Mouse (Mus musculus) telencephalon, adult 2 months (tissue): ENCODE measurements at regions not wholly inside any gene's neighbourhood (a gene's known extent, or its start where the extent isn't known, plus 50 kb on each side); places are given as distances from the start of the nearest gene placed in this dataset.
A peak's percentile ranks its signal among the peaks of the same experiment; 100 is the strongest.

Experiments
- DNase-seq: peaks from one replicate; pipeline ENCODE4 v3.0.0-alpha.2; 2011; ENCODE audit warnings: low read depth, low spot score

DNA sequence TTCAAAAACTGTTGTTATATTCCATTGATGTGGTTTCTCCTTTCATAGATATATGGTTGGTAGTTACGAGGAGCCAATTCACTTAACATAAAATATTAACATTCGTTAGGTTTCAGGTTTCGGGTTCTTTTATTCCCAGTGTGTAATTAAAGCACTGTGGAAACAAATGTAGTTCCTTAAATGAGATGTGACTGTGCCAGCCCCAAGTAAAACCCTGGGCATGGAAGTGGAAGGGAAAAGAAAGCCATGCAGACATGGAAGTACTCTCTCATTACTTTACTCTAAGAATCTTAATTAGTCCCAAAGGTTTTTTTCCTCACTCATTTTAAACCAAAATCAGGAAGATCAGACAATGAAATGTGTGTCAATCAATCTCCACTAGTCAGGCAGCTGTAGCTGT is 784.9 kb upstream of the Apob start:
- no peak for DNase-seq

DNA sequence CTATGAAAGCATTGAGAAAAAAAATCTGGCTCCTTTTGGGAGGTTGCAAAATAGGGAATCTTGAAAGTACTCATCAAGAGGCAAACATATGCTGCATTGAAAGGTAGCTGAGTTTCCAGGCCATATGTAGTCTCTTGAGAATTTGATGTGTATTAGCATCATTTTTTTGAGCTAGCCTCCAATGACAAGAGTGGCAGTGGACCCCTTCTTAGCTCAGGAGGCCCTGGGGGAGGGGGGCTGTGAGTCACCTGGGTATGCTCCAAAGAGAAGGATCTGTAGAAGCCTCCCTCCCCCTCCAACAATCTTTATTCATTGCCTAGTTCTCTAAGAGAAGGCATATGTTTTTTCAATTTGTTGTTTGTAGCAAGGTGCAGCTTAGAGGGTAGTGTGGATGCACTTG is 779.4 kb upstream of the Apob start:
- no peak for DNase-seq

DNA sequence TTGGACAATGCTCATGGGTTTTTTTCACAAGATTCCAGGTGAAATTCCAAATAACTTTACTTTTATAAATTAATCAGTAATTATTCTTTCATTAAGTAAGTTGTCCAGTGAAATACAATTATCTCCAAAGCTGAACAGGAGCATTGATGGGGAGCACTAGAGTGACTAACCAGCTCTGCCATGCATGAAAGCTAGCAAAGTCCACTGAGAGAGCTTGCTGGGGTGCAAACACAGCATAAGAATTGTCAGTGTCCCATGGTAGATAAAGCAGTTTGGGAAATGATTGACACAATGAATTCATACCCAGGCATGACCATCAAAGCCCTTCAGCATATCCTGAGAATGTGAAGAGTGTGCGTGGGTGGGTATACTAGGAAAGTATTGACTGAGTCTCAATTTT is 776.6 kb upstream of the Apob start:
- no peak for DNase-seq

DNA sequence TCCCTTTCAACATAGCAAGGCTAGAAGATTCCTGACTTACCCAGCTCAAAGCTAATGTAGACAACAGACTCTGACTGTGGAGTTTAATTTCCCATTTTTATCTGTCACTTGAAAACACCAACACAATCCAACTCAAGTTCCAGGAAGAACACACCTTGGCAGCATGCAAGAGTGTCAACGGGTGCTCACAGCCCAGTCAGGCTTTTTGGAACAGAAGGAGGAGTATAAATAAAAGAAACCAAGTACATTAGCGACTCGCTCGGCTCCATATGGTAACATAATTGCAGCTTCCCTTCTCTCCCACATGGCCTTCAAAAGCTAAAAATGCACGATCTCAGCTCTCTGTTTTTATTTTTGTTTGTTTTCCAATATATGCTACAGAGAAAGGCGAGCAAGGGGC is 761.8 kb upstream of the Apob start:
- peak; percentile 74 for DNase-seq

DNA sequence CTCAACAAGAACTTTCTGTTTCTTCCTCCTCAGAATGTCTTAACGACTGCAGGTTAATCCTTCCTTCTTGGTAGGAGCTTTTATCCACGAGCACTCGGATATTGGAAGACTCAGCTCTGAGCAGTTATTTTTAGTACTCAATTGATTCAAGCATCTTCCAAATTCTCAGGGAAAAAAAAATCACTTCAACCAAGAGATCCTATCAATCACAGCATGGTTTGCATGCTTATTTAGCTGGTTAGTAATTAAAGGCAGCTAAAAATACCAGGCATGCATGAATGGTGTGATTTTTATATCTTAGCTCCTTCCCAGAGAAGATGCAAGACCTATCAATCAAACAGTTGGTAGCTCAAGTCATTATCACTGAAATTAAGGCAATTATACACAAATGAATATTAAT is 759.9 kb upstream of the Apob start:
- DNase-seq: peak; percentile 33

DNA sequence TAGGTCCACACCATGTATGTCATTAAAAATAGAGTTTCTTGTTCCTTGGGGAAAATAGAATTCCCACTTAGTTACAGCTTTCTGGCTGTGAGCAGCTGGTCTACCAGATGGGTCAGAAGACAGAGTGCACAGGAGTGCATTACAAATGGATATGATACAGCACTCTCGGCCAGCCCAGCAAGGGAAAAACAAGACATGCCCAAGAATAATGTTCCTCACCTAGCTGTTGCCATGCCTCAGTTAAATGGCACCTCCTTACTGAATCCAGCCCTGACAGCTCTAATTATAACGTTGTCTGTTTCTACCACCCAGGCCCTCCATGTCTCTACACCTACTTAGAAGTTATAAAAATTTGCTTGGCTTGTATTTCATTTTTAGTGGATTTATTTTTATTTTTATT is 749.3 kb upstream of the Apob start:
- DNase-seq: peak; percentile 65

DNA sequence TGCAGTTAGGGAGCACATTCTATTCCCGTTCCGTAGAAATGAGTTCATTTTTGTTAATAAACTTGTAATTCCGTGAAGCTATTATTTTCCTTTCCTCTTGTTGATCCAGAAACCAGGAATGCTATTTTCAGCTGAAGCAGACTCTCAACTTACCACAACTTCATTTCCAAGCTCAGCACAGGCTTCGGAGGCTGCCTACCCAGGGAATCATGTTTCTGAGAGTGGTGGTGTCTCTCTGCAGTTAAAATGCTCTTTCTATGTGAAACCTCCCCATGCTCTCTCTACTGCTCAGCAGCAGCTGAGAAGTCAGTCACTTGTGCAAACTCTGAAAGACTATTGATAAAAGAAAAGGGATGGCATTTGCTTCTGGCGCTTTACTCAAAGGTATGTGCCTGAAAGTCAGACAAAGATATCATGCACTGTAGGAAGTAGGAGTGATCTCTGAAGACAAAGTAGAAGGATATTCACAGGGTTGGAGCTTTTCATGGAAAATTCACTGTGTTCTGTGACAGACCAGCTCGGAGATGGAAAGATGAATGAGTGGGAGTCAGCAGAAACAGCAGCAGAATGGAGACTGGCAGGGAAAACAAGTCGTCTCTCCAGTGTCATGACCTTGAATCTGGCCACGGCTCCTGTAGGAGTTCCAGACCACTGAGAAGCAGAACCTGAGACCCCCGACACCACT is 748.8 kb upstream of the Apob start:
- DNase-seq: peak; percentile 64

DNA sequence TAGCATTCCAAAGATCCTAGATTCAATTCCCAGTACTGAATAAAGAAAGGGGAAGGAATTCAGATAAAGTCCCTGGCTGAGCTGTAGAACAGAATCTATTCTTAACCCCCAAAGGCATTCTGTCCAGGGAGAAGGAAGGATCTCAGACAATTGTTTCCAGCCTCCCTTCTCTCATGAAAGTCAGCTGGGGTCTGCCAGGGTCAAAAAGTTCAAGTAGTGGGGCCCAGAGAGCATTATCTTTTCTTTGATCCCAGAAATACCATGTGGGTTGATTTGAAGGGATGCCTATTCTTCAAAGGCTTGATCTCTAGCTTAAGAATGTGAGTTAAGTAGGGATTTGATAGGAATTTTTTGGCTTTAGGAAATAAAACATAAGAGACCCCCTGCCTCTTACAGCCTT is 727.1 kb upstream of the Apob start:
- no peak for DNase-seq

DNA sequence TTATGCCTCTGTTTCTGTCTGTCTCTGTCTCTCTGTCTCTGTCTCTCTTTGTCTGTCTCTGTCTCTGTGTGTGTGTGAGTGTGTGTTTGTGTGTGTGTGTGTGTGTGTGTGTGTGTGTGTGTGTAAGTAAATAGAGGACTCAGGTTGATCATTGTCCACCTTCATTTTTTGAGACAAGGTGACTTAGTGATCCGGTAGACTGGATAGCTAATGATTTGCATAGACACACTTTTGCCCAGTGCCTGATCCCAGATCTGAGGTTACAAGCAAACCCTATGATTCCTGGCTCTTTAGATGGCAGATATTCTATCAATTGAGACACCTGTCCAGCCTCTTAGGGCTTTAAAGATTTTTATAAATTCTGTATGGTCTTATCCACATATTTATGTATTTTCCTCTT is 706.9 kb upstream of the Apob start:
- no peak for DNase-seq

DNA sequence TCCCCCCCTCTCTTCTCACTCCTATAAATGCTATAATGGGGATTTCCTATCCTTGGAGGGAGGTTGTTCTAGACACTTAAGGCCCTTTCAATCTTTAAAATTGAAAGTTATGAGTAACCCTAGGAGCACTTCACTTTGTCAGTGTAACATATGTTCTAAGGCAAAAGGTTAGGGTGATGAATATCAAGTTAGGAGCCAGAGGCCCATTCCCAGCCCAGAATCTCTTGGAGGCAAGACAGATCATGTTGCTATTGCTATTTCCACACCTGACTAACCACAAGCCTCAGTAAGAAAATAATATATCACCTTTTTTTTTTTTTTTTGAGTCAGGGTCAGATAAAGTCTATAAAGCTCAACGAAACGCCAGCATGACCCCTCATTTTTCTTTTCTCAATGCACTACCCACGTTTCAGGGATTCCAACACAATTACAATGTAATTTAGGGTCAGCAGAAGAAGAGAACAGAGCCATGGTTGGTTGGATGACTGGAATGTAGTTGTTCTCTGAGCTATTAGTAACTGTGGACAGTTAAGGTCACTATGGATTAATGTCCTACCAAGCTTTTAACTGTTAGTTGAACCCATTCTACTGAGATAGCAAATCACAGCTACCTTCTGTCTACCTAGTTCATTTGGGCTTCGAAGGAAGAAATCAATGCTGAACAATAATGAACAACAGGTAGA is 693.0 kb upstream of the Apob start:
- no peak for DNase-seq

DNA sequence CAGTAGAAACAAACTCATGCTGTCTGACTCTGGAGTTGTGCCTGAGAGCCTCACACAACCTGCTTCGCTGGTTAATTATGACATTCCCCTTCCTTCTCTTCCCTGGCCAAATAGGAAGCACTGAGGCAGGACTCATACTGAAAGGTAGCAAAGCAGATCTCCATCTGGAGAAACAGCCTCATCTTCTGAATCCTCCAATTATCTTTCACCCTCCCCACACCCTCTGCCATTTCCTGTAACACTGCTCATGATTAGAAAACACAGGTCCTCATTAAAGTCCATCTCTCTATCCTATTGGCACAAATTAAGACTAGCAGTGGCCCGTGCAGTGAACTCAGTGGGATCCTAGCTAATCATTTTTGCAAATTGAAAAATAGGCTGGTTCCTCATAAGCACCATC is 685.9 kb upstream of the Apob start:
- no peak for DNase-seq

DNA sequence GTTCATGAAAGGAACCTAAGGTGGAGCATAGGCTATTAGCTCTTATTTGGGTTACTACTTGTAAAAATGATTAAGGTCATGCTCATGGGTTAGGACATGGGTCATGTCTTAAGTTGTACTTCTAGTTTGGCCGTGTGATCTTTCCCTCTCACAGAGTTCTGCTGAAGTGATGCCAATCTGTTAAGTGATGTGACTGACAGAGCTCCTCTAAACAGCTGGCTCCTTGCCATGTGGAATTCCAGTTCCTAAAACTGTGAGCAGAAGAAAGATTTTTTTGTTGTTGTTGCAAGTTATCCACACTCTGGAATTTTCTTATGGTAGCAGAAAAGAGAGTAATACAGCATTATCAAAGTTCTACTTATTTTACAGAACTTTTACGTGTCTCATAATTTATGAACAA is 680.4 kb upstream of the Apob start:
- no peak for DNase-seq

DNA sequence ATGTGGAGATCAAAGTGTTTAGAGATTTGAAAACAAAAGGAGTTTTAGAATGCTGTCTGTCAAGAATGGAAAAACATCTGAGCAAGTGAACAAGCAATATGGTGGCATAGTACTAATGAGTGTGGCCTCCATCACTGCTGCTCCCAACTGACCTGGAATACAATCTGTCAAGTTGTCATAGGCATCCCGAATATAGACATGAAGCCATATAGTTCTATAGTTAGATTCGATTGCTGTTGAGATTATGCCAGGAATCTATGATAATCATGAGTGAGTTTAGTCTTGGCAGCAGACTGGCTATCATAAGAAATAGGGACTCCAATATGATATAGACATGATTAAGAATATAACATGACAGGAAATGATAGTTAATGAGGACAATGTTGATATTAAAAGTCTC is 656.0 kb upstream of the Apob start:
- no peak for DNase-seq

DNA sequence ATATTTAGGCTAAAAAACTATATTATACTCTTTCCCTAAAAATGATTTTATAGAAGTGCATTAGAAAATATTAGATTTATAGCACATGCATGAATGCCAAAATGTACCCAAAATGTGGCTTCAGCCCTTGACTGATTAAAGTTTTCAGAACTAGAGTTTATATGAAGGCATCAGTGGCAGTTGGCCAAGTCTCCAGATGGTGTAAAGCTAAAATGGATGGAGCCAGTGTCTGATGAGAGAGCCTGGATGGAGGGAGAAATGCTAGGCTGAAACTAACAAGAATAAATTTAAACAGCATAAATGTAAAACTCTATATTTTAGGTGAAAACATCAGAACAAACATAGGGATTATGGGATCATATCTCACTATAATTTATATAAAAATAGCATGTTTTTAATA is 648.8 kb upstream of the Apob start:
- DNase-seq: peak; percentile 54
